Comparison of ENCODE assay signal across 25 mouse cellular contexts in the genomic region with DNA sequence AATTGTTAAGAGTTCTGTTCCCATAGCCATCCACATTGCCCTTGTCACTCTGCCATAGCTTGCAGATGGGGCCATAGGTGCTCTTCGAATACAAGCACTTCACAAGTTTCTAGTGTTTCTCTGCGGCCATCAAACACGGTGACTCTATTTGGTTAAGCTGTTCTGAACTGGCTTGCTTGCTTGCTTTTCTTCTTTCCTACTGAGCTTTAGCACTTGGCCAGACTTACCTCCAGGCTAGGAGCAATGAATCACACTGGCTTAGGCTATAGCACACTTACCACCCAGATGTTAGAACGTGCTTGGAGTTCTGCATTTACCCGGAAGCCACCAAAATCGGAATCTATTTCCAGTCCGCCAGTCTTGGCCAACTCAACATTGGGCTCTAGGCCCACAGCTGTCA.
"Had no signal": no experiment of that assay in that cellular context is flagged by ENCODE, and none has a peak within 500 bp of the region (broad histone marks: within the 10 kb centered on the region; RNA-seq: fewer than 3 reads in every experiment).

No protein-coding gene starts in this region.

- H3K27me3 ChIP-seq: heart, embryonic 13.5 days; heart, embryonic 15.5 days; hindbrain, embryonic 13.5 days; hindbrain, embryonic 15.5 days; kidney, embryonic 15.5 days; limb, embryonic 13.5 days; limb, embryonic 15.5 days had no signal

- H3K4me2 ChIP-seq: heart, embryonic 11.5 days; heart, embryonic 13.5 days; heart, embryonic 15.5 days; hindbrain, embryonic 13.5 days; hindbrain, embryonic 15.5 days; kidney, embryonic 15.5 days; limb, embryonic 13.5 days; limb, embryonic 15.5 days had no signal

- DNase-seq: gastrocnemius, postnatal 14 days; gastrocnemius, postnatal 36 days; heart, adult 11 months; heart, adult 2 months; heart, postnatal 14 days; heart, postnatal 36 days; kidney, adult 11 months; kidney, adult 2 months; kidney, adult 9 months; kidney, postnatal 14 days; kidney, postnatal 36 days; layer of hippocampus, adult 9-11 months; layer of hippocampus, postnatal 36 days; left cerebral cortex, postnatal 4 days had no signal

- H3K27ac ChIP-seq: heart, adult 2 months; heart, embryonic 13.5 days; heart, embryonic 15.5 days; hindbrain, embryonic 13.5 days; hindbrain, embryonic 15.5 days; hindbrain, postnatal 0 days; kidney, embryonic 15.5 days; kidney, postnatal 0 days; limb, embryonic 13.5 days; limb, embryonic 15.5 days had no signal

- H3K4me1 ChIP-seq: heart, embryonic 15.5 days; hindbrain, embryonic 13.5 days; hindbrain, embryonic 15.5 days; kidney, embryonic 15.5 days; limb, embryonic 13.5 days; limb, embryonic 15.5 days had no signal

- H3K9ac ChIP-seq: heart, embryonic 13.5 days; heart, embryonic 15.5 days; hindbrain, embryonic 13.5 days; hindbrain, embryonic 15.5 days; kidney, embryonic 15.5 days; limb, embryonic 13.5 days; limb, embryonic 15.5 days had no signal

- ATAC-seq: hindbrain, postnatal 0 days; intestine, embryonic 16.5 days had no signal

- H3K4me3 ChIP-seq: heart, adult 2 months; heart, embryonic 13.5 days; heart, embryonic 15.5 days; hindbrain, embryonic 13.5 days; hindbrain, embryonic 15.5 days; kidney, embryonic 15.5 days; limb, embryonic 13.5 days; limb, embryonic 15.5 days had no signal

- H3K9me3 ChIP-seq: heart, embryonic 13.5 days; heart, embryonic 15.5 days; hindbrain, embryonic 13.5 days; hindbrain, embryonic 15.5 days; kidney, embryonic 15.5 days; limb, embryonic 13.5 days; limb, embryonic 15.5 days had no signal
